Mouse (Mus musculus) heart, embryonic 14.5 days (tissue): Measurements from ENCODE around the gene Atp5d. TPM values are rescaled to one million over a fixed set of nuclear protein-coding genes. Genes with fewer than 3 reads are reported as not detected.

Experiments used
- ATAC-seq: fragments of 200-750 bp; cut with Nextera tagmentation; 2 replicates; pipeline ENCODE4 v1.8.0; 2017; ENCODE audit warnings: low read depth, moderate TSS enrichment; ENCODE audit not compliant: insufficient number of reproducible peaks, insufficient read depth, low FRiP score
- H3K27ac ChIP-seq, 2 experiments: fragments of 200-500 bp in 1 of 2; fragments of 300-500 bp in 1 of 2; sonication (generic) in 1 of 2; replicated peaks in 1 of 2; 2 replicates each; pipeline ENCODE4 v1.5.1; 2012 to 2014; ENCODE audit warnings: low read depth in 2 of 2, low read length in 2 of 2, control low read depth in 1 of 2, mild to moderate bottlenecking in 1 of 2, mixed read lengths in 1 of 2; ENCODE audit not compliant: control insufficient read depth in 1 of 2, insufficient read depth in 1 of 2
- H3K27me3 ChIP-seq: fragments of 300-500 bp; sonication (generic); 2 replicates; pipeline ENCODE4 v1.6.1; 2014; ENCODE audit warnings: mild to moderate bottlenecking, low read length, control low read depth; ENCODE audit not compliant: control insufficient read depth, insufficient read depth
- H3K36me3 ChIP-seq: fragments of 300-500 bp; sonication (generic); 2 replicates; pipeline ENCODE4 v1.6.1; 2014; ENCODE audit warnings: mild to moderate bottlenecking, control low read depth, low read length, mixed read lengths; ENCODE audit not compliant: control insufficient read depth, insufficient read depth
- H3K4me1 ChIP-seq, 2 experiments: fragments of 200-500 bp in 1 of 2; fragments of 300-500 bp in 1 of 2; sonication (generic) in 1 of 2; 2 replicates each; pipeline ENCODE4 v1.6.1; 2012 to 2014; ENCODE audit warnings: low read length in 2 of 2, control low read depth in 1 of 2, mixed read lengths in 1 of 2; ENCODE audit not compliant: control insufficient read depth in 2 of 2, insufficient read depth in 2 of 2
- H3K4me2 ChIP-seq: fragments of 300-500 bp; sonication (generic); 2 replicates; pipeline ENCODE4 v1.6.1; 2014; ENCODE audit warnings: mild to moderate bottlenecking, low read length
- H3K4me3 ChIP-seq, 2 experiments: fragments of 200-500 bp in 1 of 2; fragments of 300-500 bp in 1 of 2; sonication (generic) in 1 of 2; 2 replicates each; pipeline ENCODE4 v1.5.1; 2012 to 2014; ENCODE audit warnings: low read length in 2 of 2, mild to moderate bottlenecking in 2 of 2, control low read depth in 1 of 2, low read depth in 1 of 2, moderate library complexity in 1 of 2; ENCODE audit not compliant: control insufficient read depth in 1 of 2, insufficient read depth in 1 of 2
- H3K9ac ChIP-seq: fragments of 300-500 bp; sonication (generic); 2 replicates; pipeline ENCODE4 v1.6.1; 2014; ENCODE audit warnings: mild to moderate bottlenecking, low read length
- H3K9me3 ChIP-seq: fragments of 300-500 bp; sonication (generic); 2 replicates; pipeline ENCODE4 v1.6.1; 2016; ENCODE audit warnings: low read length, control low read depth; ENCODE audit not compliant: control insufficient read depth
- WGBS: fragments of 180-500 bp; shearing (Covaris S2); extraction: QIAGEN DNeasy Blood & Tissue Kit; methylation state at CpG from one replicate; pipeline ENCODE4 v1.1.7; 2014; 5-methylcytosine and 5-hydroxymethylcytosine counted together
- polyA plus RNA-seq: library from polyadenylated mRNA; unstranded; fragments of >200 nt; fragmentation: Nextera tagmentation; extraction: Ambion mirVana; gene quantifications from 2 replicates; pipeline ENCODE4 v1.2.1, GENCODE M21; 2014

Gene Atp5d
- polyA plus RNA-seq, 1 experiment from 2014 or later: 1,015 TPM

DNA sequence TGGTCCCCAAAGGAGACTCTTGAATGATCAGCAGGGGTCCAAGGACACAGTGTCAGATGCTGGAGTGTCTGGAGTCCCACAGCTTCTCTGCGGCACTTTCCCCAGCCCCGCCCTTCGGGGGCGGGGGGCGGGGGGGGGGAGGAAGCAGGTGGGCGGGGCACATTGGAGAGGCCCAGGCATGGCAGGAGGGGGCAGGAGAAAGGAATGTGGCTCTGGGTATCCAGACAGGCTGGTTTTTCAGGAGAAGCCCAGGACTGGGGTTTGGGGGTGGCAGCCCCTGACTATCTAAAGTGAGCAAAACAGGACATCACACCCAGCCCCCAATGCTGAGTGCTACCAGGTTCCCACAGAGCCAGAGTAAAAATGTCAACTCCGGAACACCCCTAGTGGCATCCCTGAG, 41.2 kb upstream of the Atp5d start:
- Histone ChIP-seq H3K27ac (peak overlapping the region in 1 of 2 experiments; percentile 21), H3K9ac (peak overlapping the region; percentile 45; the same call in 1 of the 2 replicates), H3K27me3 (no peaks in the 10 kb centered on the region), H3K4me1 (peaks cover 38 to 68% of the 10 kb centered on the region in 2 experiments), H3K4me2 (peak overlapping the region; percentile 44), H3K9me3 (no peaks in the 10 kb centered on the region), H3K36me3 (no peaks in the 10 kb centered on the region), H3K4me3 (no peak overlapping the region)
- 16% methylated on average over 5 of the region's 7 CpGs for WGBS
- no peak; the same call in 1 of the 2 replicates for ATAC-seq

DNA sequence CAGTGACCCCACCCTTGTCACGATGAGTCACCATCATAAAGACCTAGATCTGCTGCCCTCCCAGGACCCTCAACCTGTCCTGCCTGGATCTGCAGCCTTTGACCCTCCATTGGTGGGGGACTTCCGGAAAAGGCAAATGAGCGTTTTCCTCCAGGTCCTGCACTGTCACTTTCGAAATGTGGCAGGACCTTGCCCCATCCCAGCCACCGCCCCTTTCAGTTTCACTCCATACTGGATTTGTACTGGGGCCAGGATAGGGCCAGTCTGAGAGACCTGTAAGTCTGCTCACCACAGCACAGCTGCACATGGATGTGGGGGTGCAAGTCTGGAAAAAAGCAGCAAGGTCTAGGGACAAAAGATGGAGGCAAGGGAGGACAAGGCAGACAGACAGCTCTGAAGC, 39.8 kb upstream of the Atp5d start:
- Histone ChIP-seq H3K36me3 (no peaks in the 10 kb centered on the region), H3K27ac (no peak overlapping the region), H3K4me2 (no peak overlapping the region), H3K9me3 (no peaks in the 10 kb centered on the region), H3K4me1 (peaks cover 37 to 65% of the 10 kb centered on the region in 2 experiments), H3K9ac (no peak overlapping the region), H3K4me3 (no peak overlapping the region), H3K27me3 (no peaks in the 10 kb centered on the region)
- ATAC-seq: no peak
- WGBS: 68% methylated on average over 5 of the region's 5 CpGs

DNA sequence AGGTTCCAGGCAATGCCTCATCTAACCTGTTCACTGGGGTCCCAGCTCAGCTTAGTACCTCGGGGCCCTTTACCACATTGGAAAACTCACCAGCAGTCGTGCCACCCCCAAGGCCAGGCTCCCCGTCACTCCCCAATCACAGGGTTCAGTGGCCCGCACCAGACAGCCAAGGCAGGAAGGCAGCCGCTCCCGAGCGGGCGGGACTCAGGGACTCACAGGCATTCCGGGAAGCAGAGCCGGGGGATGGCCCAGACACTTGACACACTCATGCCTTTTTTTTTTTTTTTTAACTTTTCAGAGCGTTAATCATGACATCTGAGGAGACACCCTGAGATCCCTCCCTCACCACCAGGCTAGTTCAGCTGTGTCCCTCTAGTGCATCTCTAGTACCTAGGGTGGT, 37.5 kb upstream of the Atp5d start:
- H3K36me3 ChIP-seq: no peaks in the 10 kb centered on the region
- H3K4me2 ChIP-seq: peak overlapping the region; percentile 72
- no peak for ATAC-seq
- peak overlapping the region; percentile 5 to 88; a peak in 3 of 4 replicates for H3K4me3 ChIP-seq
- no peaks in the 10 kb centered on the region for H3K27me3 ChIP-seq
- peaks cover 29 to 43% of the 10 kb centered on the region in 2 experiments for H3K4me1 ChIP-seq
- H3K27ac ChIP-seq: 0 out of 4 replicates have a peak overlapping the region, but pooled peaks of 1 of the 2 experiments have one; percentile 9
- WGBS: 44% methylated on average over 11 of the region's 11 CpGs
- H3K9ac ChIP-seq: peak overlapping the region; percentile 95
- no peaks in the 10 kb centered on the region for H3K9me3 ChIP-seq

DNA sequence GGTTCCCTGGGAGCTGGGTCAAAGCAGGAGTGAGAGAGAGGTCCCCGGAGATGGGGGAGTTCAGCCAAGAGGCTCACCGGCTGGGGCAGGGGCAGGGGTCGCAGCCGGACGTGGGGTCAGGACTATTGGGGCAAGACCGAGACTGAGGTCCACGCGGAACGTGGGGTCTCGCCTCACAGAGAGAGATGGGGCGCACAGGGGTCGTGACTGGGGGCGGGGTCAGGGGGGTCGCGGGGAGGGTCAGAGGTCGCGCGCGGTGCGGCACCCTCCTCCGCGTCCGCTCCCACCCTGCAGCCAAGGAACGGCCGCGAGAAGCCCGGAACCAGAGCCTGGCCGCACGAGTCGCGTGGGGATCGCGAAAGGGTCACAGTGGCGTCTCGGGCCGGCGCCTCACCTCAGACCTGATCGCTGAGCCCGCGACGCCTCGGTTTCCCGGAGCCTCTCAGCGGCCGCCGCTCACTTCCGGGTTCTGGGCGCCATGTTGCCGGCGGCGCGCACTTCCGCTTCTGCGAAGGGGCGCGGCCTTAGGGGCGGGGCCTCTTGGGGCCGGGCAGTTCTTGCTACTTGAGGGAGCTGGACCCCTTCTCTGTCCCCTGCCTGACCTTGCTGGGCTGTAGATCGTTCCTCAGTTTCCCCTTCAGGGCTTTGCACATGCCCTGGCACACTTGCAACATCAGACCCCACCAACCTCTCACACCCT, 36.1 kb upstream of the Atp5d start:
- Histone ChIP-seq H3K4me1 (peaks cover 21 to 31% of the 10 kb centered on the region in 2 experiments), H3K4me2 (peak overlapping the region; percentile 72)
- under 1% methylated on average over 49 of the region's 59 CpGs for WGBS

DNA sequence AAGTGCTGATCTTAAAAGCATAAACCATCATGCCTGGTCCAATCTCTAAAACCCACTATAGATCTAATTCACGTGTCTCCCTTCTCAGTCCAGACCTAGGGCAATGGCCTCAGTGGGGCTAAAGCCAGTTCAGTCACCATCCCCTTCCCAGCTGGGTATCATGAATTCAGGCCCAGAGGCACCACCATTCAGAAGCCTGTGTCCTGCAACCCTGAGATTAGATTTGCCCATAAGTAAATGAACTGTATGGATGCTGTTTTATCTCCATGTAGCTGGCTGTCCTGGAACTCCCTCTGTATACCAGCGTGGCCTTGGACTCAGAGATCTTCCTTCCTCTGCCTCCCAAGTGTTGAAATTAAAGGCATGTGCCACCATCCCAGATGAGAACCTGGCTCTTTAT, 35.4 kb upstream of the Atp5d start:
- ATAC-seq: no peak
- Histone ChIP-seq H3K4me3 (no peak overlapping the region), H3K36me3 (no peaks in the 10 kb centered on the region), H3K4me1 (peaks cover 16 to 24% of the 10 kb centered on the region in 2 experiments), H3K27ac (peak overlapping the region; percentile 20 to 66; a peak in 3 of 4 replicates), H3K9ac (peak overlapping the region; percentile 95), H3K4me2 (peak overlapping the region; percentile 72), H3K9me3 (no peaks in the 10 kb centered on the region), H3K27me3 (no peaks in the 10 kb centered on the region)
- 80% methylated on average over 2 of the region's 2 CpGs for WGBS

More for the DNA sequence above, 36.1 kb upstream of the Atp5d start:
- H3K36me3 ChIP-seq: no peaks in the 10 kb centered on the region
- peak overlapping the region; percentile 95 for H3K9ac ChIP-seq
- peak; percentile 55 for ATAC-seq
- H3K9me3 ChIP-seq: no peaks in the 10 kb centered on the region
- H3K27ac ChIP-seq: peak overlapping the region; percentile 51 to 66; a peak in 3 of 4 replicates
- H3K27me3 ChIP-seq: no peaks in the 10 kb centered on the region
- peak overlapping the region; percentile 88 to 90 for H3K4me3 ChIP-seq

DNA sequence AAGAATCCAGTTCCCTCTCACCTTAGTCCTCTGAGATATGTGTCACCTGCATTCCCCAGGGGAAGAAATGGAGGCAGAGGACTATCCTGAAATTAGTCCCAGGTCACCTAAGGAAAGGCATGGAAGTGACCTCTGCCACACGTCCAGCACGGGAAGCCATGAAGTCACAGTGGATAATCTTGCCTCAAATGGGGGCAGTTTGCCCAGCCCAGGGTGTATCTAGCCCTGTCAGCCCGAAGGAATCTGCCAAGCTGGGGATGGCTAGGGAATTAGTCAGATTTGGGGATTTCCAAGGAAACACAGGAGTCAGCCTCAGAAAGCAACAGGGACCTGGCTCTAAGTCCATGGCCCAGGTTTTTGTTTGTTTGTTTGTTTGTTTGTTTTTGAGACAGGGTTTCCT, 34.3 kb upstream of the Atp5d start:
- no peak overlapping the region for H3K4me3 ChIP-seq
- 78% methylated on average over 3 of the region's 3 CpGs for WGBS
- ATAC-seq: no peak
- no peaks in the 10 kb centered on the region for H3K36me3 ChIP-seq
- no peak overlapping the region for H3K4me2 ChIP-seq
- no peak overlapping the region for H3K9ac ChIP-seq
- peaks cover 16 to 22% of the 10 kb centered on the region in 2 experiments for H3K4me1 ChIP-seq
- no peak overlapping the region for H3K27ac ChIP-seq
- no peaks in the 10 kb centered on the region for H3K27me3 ChIP-seq
- H3K9me3 ChIP-seq: no peaks in the 10 kb centered on the region

DNA sequence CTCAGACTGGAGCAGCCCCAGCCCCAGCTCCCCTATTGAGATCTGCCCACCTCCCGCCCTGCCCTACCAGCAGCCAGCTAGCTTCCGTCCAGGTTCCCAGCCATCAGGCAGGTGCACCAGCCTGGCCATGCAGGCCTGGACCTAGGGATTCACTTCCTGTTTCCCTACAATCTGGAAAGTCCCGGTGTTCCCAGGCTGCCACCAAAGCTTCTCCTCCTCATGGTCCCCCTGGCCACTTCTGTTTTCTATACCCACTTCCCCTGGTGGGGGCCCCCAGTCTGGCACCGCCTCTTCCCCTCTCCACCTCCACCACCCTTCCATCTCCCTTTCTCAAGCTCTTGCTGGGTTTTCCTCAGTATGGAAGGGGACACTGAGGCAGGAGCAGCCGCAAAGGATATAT, 33.0 kb upstream of the Atp5d start, which contains the start of gene Sbno2:
Gene Sbno2, minus strand, starts transcription at position 112 of the 400 bp plus-strand sequence.
- no peak within 1 kb of the TSS for H3K9ac ChIP-seq
- H3K27ac ChIP-seq: no peak within 1 kb of the TSS
- no peaks in the 10 kb centered on the region for H3K27me3 ChIP-seq
- ATAC-seq: no peak
- no peaks in the 10 kb centered on the region for H3K9me3 ChIP-seq
- H3K4me3 ChIP-seq: no peak within 1 kb of the TSS
- H3K36me3 ChIP-seq: no peaks in the 10 kb centered on the region
- 59% methylated on average over 5 of the region's 5 CpGs for WGBS
- no peak within 1 kb of the TSS for H3K4me2 ChIP-seq
- H3K4me1 ChIP-seq: peaks cover 14 to 21% of the 10 kb centered on the region in 2 experiments
